Mouse (Mus musculus) myocyte (in vitro differentiated cells): Measurements from ENCODE around the gene Ank3.

ENCODE experiments used
- CEBPB ChIP-seq: IDR thresholded peaks from 2 replicates; pipeline ENCODE4 v1.6.1; 2011; ENCODE audit warnings: mild to moderate bottlenecking, moderate library complexity; ENCODE audit not compliant: poor library complexity, insufficient read depth, severe bottlenecking
- E2F4 ChIP-seq: IDR thresholded peaks from one replicate; pipeline ENCODE4 v1.6.1; 2011; ENCODE audit warnings: mild to moderate bottlenecking, control low read depth, moderate library complexity; ENCODE audit not compliant: insufficient read depth
- MAX ChIP-seq: IDR thresholded peaks from one replicate; pipeline ENCODE4 v1.6.1; 2011; ENCODE audit warnings: low read depth, mild to moderate bottlenecking, control low read depth
- MYOD1 ChIP-seq, 3 experiments: IDR thresholded peaks; one replicate each; pipeline ENCODE4 v1.6.1; 2011; ENCODE audit warnings: control low read depth in 2 of 3, low read depth in 2 of 3, mild to moderate bottlenecking in 2 of 3, moderate library complexity in 1 of 3; ENCODE audit not compliant: insufficient read length in 2 of 3, control insufficient read depth in 1 of 3
- MYOG ChIP-seq, 3 experiments: IDR thresholded peaks; one replicate each; pipeline ENCODE4 v1.6.1; 2011; ENCODE audit warnings: control low read depth in 2 of 3, low read depth in 2 of 3, mild to moderate bottlenecking in 2 of 3; ENCODE audit not compliant: insufficient read length in 2 of 3, control insufficient read depth in 1 of 3, insufficient read depth in 1 of 3
- POLR2A ChIP-seq: IDR thresholded peaks from one replicate; pipeline ENCODE4 v1.6.1; 2011; ENCODE audit warnings: low read depth, mild to moderate bottlenecking, control low read depth, moderate library complexity; ENCODE audit not compliant: insufficient read length
- POLR2AphosphoS2 ChIP-seq: IDR thresholded peaks from one replicate; pipeline ENCODE4 v1.6.1; 2011; ENCODE audit warnings: low read depth, control low read depth; ENCODE audit not compliant: insufficient read length
- SRF ChIP-seq: IDR thresholded peaks from one replicate; pipeline ENCODE4 v1.6.1; 2011; ENCODE audit warnings: low read depth; ENCODE audit not compliant: control insufficient read depth, insufficient read length
- TCF12 ChIP-seq: IDR thresholded peaks from one replicate; pipeline ENCODE4 v1.6.1; 2011; ENCODE audit warnings: mild to moderate bottlenecking, control low read depth; ENCODE audit not compliant: poor library complexity, insufficient read depth, severe bottlenecking
- TCF3 ChIP-seq: IDR thresholded peaks from one replicate; pipeline ENCODE4 v1.6.1; 2011; ENCODE audit warnings: low read depth, control low read depth; ENCODE audit not compliant: insufficient read length
- USF1 ChIP-seq: IDR thresholded peaks from one replicate; pipeline ENCODE4 v1.6.1; 2011; ENCODE audit warnings: low read depth, mild to moderate bottlenecking, control low read depth, moderate library complexity

GRCm38 (mm10) chr10:69777736-69778135, 379.2 kb downstream of the Ank3 start:
- TF ChIP-seq MYOG (IDR thresholded peaks at IDR 0.05; ENCODE audit: control insufficient read depth in 1 of 3, insufficient read depth in 1 of 3, insufficient read length in 2 of 3, low read depth in 2 of 3) (no peak), POLR2A (no peak), MAX (no peak), MYOD1 (IDR thresholded peaks at IDR 0.05; ENCODE audit: control insufficient read depth in 1 of 3, insufficient read length in 2 of 3, low read depth in 2 of 3) (no peak), POLR2AphosphoS2 (no peak), TCF12 (no peak), USF1 (no peak), SRF (no peak), CEBPB (no peak), TCF3 (no peak), E2F4 (no peak)
